Mouse (Mus musculus): ENCODE data around the gene Arsj. TPM values are rescaled to one million over a fixed set of nuclear protein-coding genes. Genes with fewer than 3 reads are reported as not detected.

Arsj gene
- total RNA-seq (2023): not detected

DNA sequence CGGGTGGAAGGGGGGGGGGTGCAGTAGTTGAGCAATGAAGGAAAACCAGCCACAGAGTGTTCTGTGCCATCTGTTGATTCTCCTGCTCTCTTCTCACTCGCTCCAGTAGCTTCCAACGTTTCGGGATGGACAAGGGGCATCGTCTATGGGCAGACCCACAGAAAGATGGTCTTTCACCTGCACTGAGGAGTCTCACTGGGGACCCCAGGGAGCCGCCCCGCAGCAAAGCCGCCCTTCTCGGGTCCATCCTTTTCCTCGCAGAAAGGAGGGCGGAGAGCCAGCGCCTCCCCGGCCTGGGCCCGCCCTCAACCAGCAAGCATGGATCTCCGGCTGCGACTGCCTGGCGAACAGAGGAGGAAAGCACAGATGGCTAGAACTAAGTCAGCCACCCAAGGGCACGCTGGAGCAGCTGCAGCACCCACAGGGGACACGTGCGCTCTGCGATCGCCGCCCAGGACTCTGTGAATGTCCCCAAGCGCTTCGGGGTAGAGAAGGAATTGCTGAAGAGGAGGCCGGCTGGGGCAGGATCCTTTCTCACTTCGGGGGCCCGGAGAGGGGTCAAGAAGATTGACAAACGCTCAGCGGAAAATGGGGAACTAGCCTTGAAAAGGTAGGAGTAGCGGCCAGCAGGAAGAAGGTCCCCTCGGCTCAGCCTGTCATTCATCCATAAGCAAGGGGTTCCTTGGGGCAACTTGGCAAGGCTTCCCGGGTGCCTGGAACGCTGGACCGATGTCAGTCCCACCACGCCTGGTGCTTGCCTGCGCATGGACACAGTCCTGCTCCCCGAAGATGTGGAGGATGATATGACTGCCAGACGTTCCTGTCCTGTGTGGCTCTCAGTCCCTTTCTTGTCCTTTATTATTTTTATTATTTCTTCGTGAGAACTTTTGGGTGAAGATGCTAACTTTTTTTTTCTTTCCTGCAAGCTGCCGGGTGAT lies at the start of gene Arsj:
TSS of gene Arsj (plus strand) at position 117 of the 938 bp plus-strand sequence.

Other genes with a start within 250 kb of the Arsj start
- gene Camk2d, start 232.6 kb downstream of the Arsj start, total RNA-seq (2023): 10 to 100 TPM; 85.3 to 96.1 TPM

All from monocyte, adult 59 days (primary cell).